Mouse (Mus musculus): Measurements from ENCODE around the gene Sp7. TPM values are rescaled to one million over a fixed set of nuclear protein-coding genes. Genes with fewer than 3 reads are reported as not detected.

The Sp7 gene
- polyA plus RNA-seq, 1 experiment from 2014 or later, result 9.4 TPM

DNA sequence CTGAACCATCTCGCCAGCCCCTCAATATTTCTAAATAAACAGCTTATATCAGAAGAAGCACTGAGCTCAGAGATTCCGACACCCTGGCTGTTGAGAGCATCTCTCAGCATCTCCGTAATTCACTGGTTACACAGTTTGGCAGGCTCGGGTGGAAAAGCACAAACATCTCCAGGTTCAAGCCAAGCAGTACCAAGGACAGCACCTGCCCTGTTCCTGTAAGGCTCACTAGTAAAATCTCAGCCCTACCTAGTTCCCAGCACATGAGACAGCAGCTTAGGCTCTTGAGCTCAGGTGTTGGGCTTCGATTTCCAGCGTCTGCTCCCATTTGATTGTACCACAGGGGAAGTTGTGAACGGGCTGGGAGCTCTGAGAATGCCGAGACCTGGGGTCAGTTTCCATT lies 31.7 kb downstream of the Sp7 start:
- peaks cover 78% of the 10 kb centered on the region for H3K36me3 ChIP-seq
- no peak for ATAC-seq (ENCODE audit: insufficient number of reproducible peaks, insufficient read depth, low FRiP score, low TSS enrichment)
- H3K4me3 ChIP-seq, result no peak overlapping the region
- H3K9ac ChIP-seq, result no peak overlapping the region
- H3K27me3 ChIP-seq, result no peaks in the 10 kb centered on the region
- H3K9me3 ChIP-seq, result no peaks in the 10 kb centered on the region
- peaks cover 20% of the 10 kb centered on the region for H3K4me1 ChIP-seq
- H3K4me2 ChIP-seq (replicated peaks), result no peak overlapping the region
- no peak overlapping the region for H3K27ac ChIP-seq
- WGBS, result 88% methylated on average over 8 of the region's 8 CpGs

DNA sequence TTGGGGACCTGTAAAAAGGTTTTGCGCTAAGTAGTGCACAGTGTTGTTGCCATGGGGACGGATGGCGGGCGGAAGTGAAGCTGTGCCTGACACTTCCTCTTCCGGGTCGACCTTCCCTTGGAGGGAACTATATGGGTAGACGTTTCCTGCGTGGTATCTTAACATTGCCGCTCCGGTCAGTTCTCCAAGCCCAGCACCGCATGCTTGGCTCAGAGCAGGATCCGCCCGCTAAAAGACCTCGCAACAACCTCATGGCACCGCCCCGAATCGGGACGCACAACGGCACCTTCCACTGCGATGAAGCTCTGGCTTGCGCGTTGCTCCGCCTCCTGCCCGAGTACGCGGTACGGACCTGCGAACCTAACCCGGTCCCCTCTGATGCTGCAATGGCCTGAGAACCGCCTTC lies 35.4 kb downstream of the Sp7 start, which contains the start of gene Myg1:
TSS of gene Myg1 (plus strand) at position 100 of the 406 bp plus-strand sequence.
- Histone ChIP-seq H3K27ac (peak within 1 kb of the TSS; percentile 86), H3K36me3 (peaks cover 62% of the 10 kb centered on the region), H3K4me2 (replicated peaks) (peak within 1 kb of the TSS; percentile 87), H3K4me3 (peak within 1 kb of the TSS; percentile 85), H3K27me3 (no peaks in the 10 kb centered on the region), H3K4me1 (peaks cover 27% of the 10 kb centered on the region), H3K9ac (peak within 1 kb of the TSS; percentile 73), H3K9me3 (no peaks in the 10 kb centered on the region)
- peak; percentile 88 for ATAC-seq (ENCODE audit: insufficient number of reproducible peaks, insufficient read depth, low FRiP score, low TSS enrichment)
- WGBS, result under 1% methylated on average over 30 of the region's 30 CpGs

- Histone ChIP-seq H3K27me3 (no peaks in the 10 kb centered on the region), H3K4me2 (replicated peaks) (peak overlapping the region; percentile 84), H3K9ac (peak overlapping the region; percentile 81), H3K4me1 (peaks cover 12% of the 10 kb centered on the region), H3K9me3 (no peaks in the 10 kb centered on the region), H3K27ac (no peak overlapping the region; the same call in 1 of the 2 replicates), H3K36me3 (peaks cover 46% of the 10 kb centered on the region), H3K4me3 (peak overlapping the region; percentile 90)
- no peak for ATAC-seq (ENCODE audit: insufficient number of reproducible peaks, insufficient read depth, low FRiP score, low TSS enrichment)
- WGBS, result 67% methylated on average over 8 of the region's 8 CpGs
Observed at GRCm38 (mm10) chr15:102326892-102327291, 40.1 kb downstream of the Sp7 start.

DNA sequence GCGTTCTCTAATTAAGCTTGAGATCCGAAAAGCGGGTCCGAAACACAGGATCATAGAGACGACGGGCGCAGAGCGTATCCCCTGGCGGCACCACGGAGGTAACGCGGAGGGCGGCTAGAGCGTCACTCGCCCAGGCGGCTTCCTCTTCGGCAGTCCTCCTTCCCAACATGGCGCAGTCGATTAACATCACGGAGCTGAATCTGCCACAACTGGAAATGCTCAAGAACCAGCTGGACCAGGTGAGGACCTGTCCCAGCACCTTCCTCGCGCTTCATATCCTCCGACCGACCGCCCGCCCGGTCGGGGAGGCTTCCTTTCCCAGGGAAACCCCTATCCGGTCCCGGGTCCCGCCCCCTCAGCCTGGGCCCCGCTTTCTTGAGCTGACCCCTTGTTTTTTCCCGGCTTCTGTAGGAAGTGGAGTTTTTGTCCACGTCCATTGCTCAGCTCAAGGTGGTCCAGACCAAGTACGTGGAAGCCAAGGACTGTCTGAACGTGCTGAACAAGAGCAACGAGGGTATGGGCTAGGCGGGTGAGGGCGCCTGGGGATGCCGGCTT lies 40.9 kb downstream of the Sp7 start, which contains the start of gene Pfdn5:
TSS of gene Pfdn5 (plus strand) at position 95 of the 555 bp plus-strand sequence.
- H3K27me3 ChIP-seq, result no peaks in the 10 kb centered on the region
- peak within 1 kb of the TSS; percentile 84 for H3K4me2 ChIP-seq (replicated peaks)
- peak within 1 kb of the TSS; percentile 81 for H3K9ac ChIP-seq
- ATAC-seq (ENCODE audit: insufficient number of reproducible peaks, insufficient read depth, low FRiP score, low TSS enrichment), result peak; percentile 88; the same call in 1 of the 2 replicates
- H3K36me3 ChIP-seq, result peaks cover 54% of the 10 kb centered on the region
- peak within 1 kb of the TSS; percentile 90 for H3K4me3 ChIP-seq
- peak within 1 kb of the TSS; percentile 72 for H3K27ac ChIP-seq
- under 1% methylated on average over 40 of the region's 40 CpGs for WGBS
- H3K4me1 ChIP-seq, result peaks cover 8% of the 10 kb centered on the region
- no peaks in the 10 kb centered on the region for H3K9me3 ChIP-seq

GRCm38 (mm10) chr15:102324654-102325473 lies 42.1 kb downstream of the Sp7 start:
- Histone ChIP-seq H3K9ac (no peak overlapping the region), H3K4me1 (peaks cover 7% of the 10 kb centered on the region; the same call in 1 of the 2 replicates), H3K9me3 (no peaks in the 10 kb centered on the region), H3K27me3 (no peaks in the 10 kb centered on the region), H3K4me3 (no peak overlapping the region), H3K36me3 (peaks cover 57% of the 10 kb centered on the region), H3K4me2 (replicated peaks) (peak overlapping the region; percentile 84), H3K27ac (no peak overlapping the region; the same call in 1 of the 2 replicates)
- no peak for ATAC-seq (ENCODE audit: insufficient number of reproducible peaks, insufficient read depth, low FRiP score, low TSS enrichment)
- 75% methylated on average over 12 of the region's 12 CpGs for WGBS

- WGBS, result 89% methylated on average over 6 of the region's 6 CpGs
Observed at GRCm38 (mm10) chr15:102316263-102316662, 50.7 kb downstream of the Sp7 start.

GRCm38 (mm10) chr15:102315292-102315691 lies 51.7 kb downstream of the Sp7 start:
- Histone ChIP-seq H3K4me2 (replicated peaks) (no peak overlapping the region), H3K27ac (no peak overlapping the region), H3K36me3 (peaks cover 80% of the 10 kb centered on the region), H3K27me3 (no peaks in the 10 kb centered on the region), H3K4me3 (no peak overlapping the region), H3K9me3 (no peaks in the 10 kb centered on the region), H3K4me1 (no peaks in the 10 kb centered on the region), H3K9ac (no peak overlapping the region)
- WGBS, result 91% methylated on average over 8 of the region's 8 CpGs
- ATAC-seq (ENCODE audit: insufficient number of reproducible peaks, insufficient read depth, low FRiP score, low TSS enrichment), result no peak

More at GRCm38 (mm10) chr15:102316263-102316662, 50.7 kb downstream of the Sp7 start:
- Histone ChIP-seq H3K9me3 (no peaks in the 10 kb centered on the region), H3K27me3 (no peaks in the 10 kb centered on the region), H3K4me3 (no peak overlapping the region), H3K27ac (no peak overlapping the region), H3K4me2 (replicated peaks) (no peak overlapping the region), H3K4me1 (no peaks in the 10 kb centered on the region), H3K9ac (no peak overlapping the region), H3K36me3 (peaks cover 81% of the 10 kb centered on the region)
- ATAC-seq (ENCODE audit: insufficient number of reproducible peaks, insufficient read depth, low FRiP score, low TSS enrichment), result no peak

GRCm38 (mm10) chr15:102311489-102311888 lies 55.5 kb downstream of the Sp7 start:
- Histone ChIP-seq H3K4me3 (no peak overlapping the region), H3K27me3 (no peaks in the 10 kb centered on the region), H3K9me3 (no peaks in the 10 kb centered on the region), H3K36me3 (peaks cover 74% of the 10 kb centered on the region), H3K27ac (no peak overlapping the region), H3K4me2 (replicated peaks) (no peak overlapping the region), H3K4me1 (no peaks in the 10 kb centered on the region), H3K9ac (no peak overlapping the region)
- ATAC-seq (ENCODE audit: insufficient number of reproducible peaks, insufficient read depth, low FRiP score, low TSS enrichment), result no peak

DNA sequence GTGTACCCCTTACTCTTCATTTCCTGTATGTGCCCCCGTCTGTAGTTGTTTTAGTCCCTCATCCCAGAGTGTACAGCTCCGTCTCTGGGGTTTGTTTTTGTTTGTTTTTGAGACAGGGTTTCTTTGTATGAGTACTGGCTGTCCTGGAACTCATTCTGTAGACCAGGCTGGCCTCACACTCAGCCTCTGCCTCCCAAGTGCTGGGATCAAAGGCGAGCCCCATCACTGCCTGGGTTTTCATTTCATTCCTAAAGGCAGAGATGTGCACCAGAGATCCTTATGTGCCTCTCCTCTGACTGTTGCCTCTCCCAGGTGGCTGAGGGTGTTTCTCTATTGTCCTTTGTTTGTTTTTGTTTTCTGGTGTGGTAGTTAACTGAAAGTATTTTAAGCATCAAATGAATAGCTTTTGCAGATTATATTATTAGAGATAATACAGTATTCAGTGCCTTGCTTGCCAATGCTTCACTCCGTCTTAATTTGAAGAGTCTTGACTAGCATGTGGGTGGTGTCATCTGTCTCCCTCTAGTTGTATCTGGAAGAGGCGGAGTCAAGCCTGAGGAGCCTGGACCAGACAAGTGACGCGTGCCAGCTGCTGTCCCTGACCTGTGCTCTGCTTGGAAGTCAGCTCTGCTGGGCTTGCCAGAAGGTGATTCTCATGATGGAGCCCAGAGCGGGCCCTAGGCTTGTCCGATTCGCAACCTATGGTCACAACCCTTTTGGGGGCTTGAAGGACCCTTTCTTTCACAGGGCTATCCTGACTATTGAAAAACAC lies 56.7 kb downstream of the Sp7 start:
- Histone ChIP-seq H3K4me3 (no peak overlapping the region), H3K36me3 (peaks cover 74% of the 10 kb centered on the region), H3K9me3 (no peaks in the 10 kb centered on the region), H3K27ac (no peak overlapping the region), H3K9ac (no peak overlapping the region), H3K4me2 (replicated peaks) (no peak overlapping the region), H3K27me3 (no peaks in the 10 kb centered on the region), H3K4me1 (no peaks in the 10 kb centered on the region)
- WGBS, result 78% methylated on average over 10 of the region's 10 CpGs
- ATAC-seq (ENCODE audit: insufficient number of reproducible peaks, insufficient read depth, low FRiP score, low TSS enrichment), result no peak

GRCm38 (mm10) chr15:102308717-102309116 lies 58.3 kb downstream of the Sp7 start:
- Histone ChIP-seq H3K27me3 (no peaks in the 10 kb centered on the region), H3K4me3 (no peak overlapping the region), H3K4me1 (no peaks in the 10 kb centered on the region), H3K4me2 (replicated peaks) (no peak overlapping the region), H3K9ac (no peak overlapping the region), H3K9me3 (no peaks in the 10 kb centered on the region), H3K27ac (no peak overlapping the region), H3K36me3 (peaks cover 71% of the 10 kb centered on the region)
- no peak for ATAC-seq (ENCODE audit: insufficient number of reproducible peaks, insufficient read depth, low FRiP score, low TSS enrichment)
- whole genome bisulfite sequencing, result 81% methylated on average over 9 of the region's 9 CpGs
